Mouse (Mus musculus) embryonic facial prominence, embryonic 13.5 days (tissue): ENCODE measurements at regions not wholly inside any gene's neighbourhood (a gene's known extent, or its start where the extent isn't known, plus 50 kb on each side); places are given as distances from the start of the nearest gene placed in this dataset.

ENCODE experiments used
- ATAC-seq: fragments of 200-750 bp; cut with Nextera tagmentation; 2 replicates; pipeline ENCODE4 v1.8.0; 2017; ENCODE audit warnings: low read depth; ENCODE audit not compliant: insufficient number of reproducible peaks, insufficient read depth, low FRiP score, low TSS enrichment
- H3K27ac ChIP-seq: fragments of 300-500 bp; sonication (generic); 2 replicates; pipeline ENCODE4 v1.5.1; 2015; ENCODE audit warnings: moderate library complexity, mild to moderate bottlenecking, inconsistent platforms
- H3K27me3 ChIP-seq: fragments of 300-500 bp; sonication (generic); 2 replicates; pipeline ENCODE4 v1.6.1; 2015; ENCODE audit warnings: mild to moderate bottlenecking, inconsistent platforms
- H3K36me3 ChIP-seq: fragments of 300-500 bp; sonication (generic); 2 replicates; pipeline ENCODE4 v1.6.1; 2015; ENCODE audit warnings: mild to moderate bottlenecking, inconsistent platforms
- H3K4me1 ChIP-seq: fragments of 300-500 bp; sonication (generic); 2 replicates; pipeline ENCODE4 v1.6.1; 2015; ENCODE audit warnings: inconsistent platforms
- H3K4me2 ChIP-seq: fragments of 300-500 bp; sonication (generic); 2 replicates; pipeline ENCODE4 v1.6.1; 2015; ENCODE audit warnings: moderate library complexity, mild to moderate bottlenecking, inconsistent platforms
- H3K4me3 ChIP-seq: fragments of 300-500 bp; sonication (generic); 2 replicates; pipeline ENCODE4 v1.5.1; 2015; ENCODE audit warnings: mild to moderate bottlenecking, inconsistent platforms
- H3K9ac ChIP-seq: fragments of 300-500 bp; sonication (generic); 2 replicates; pipeline ENCODE4 v1.6.1; 2015; ENCODE audit warnings: mild to moderate bottlenecking, inconsistent platforms
- H3K9me3 ChIP-seq: fragments of 300-500 bp; sonication (generic); 2 replicates; pipeline ENCODE4 v1.6.1; 2016; ENCODE audit warnings: inconsistent platforms
- WGBS: fragments of 180-500 bp; shearing (Covaris S2); methylation state at CpG from one replicate; pipeline ENCODE4 v1.1.7; 2015; ENCODE audit warnings: mixed read lengths; 5-methylcytosine and 5-hydroxymethylcytosine counted together

DNA sequence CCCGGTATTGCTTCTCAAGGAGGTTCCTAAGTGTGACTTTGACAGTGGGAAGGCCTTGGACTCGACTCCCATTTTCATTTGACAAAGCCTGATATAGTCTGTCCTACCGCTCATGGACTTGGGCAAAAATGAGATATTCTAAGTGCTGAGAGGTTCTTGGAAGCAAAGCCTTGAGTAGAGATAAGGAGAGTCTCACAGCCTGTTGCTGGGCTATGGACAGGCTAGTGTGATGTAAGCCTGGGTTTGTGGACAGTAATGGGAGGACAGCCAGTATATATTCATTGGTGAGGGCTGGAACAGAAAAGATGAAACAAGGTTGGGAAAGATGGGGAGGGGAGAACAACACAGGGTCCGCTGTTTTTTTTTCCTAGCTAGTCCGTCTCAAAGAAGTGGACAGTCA, 228.0 kb downstream of the Wdr11 start:
- H3K4me2 ChIP-seq = no peak overlapping the region
- no peaks in the 10 kb centered on the region for H3K36me3 ChIP-seq
- WGBS = 79% methylated on average over 5 of the region's 5 CpGs
- no peak overlapping the region for H3K4me3 ChIP-seq
- no peak overlapping the region for H3K9ac ChIP-seq
- H3K9me3 ChIP-seq = no peaks in the 10 kb centered on the region
- H3K27ac ChIP-seq = no peak overlapping the region
- H3K27me3 ChIP-seq = no peaks in the 10 kb centered on the region
- no peak for ATAC-seq
- peaks cover 3% of the 10 kb centered on the region for H3K4me1 ChIP-seq

DNA sequence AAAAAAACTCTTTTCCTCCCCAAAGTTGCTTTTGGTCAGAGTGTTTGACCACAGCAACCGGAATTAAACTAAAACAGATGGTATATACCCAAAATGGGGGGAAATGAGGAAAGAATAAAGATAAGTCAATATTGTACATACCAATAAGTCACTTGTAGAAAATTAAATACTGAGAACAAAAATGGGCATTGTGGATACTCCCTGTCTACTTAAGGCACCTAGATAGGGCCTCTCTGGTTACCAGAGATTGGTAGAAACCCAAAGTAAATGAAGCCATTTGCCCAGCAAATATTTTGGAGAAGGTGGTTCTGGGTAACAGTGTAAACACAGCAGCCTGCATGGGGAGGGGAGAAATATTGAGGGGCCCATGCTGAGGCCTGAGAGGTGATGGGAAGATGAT, 237.3 kb downstream of the Wdr11 start:
- Histone ChIP-seq H3K9me3 (no peaks in the 10 kb centered on the region), H3K4me3 (no peak overlapping the region)
- 56% methylated on average over 1 of the region's 1 CpGs for WGBS

DNA sequence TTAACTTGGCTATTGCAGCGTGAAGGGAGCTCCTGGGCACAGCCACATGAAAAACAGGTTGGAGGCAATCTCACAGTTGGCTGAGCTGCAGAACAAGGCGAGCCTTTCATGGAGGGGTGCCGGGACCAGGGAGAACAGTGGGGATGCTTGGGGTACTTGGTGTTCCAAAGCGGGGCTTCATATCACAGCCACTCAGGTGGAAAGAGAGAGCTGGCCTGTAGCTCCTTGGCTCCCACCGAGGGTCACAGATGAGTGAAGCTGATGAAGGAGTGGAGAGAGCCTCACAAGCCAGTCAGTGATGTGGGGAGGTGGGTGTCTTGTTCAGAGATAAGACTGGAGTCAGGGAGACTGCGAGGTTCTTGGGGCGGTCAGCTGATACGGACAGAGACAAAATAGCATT, 241.2 kb downstream of the Wdr11 start:
- Histone ChIP-seq H3K36me3 (no peaks in the 10 kb centered on the region), H3K9me3 (no peaks in the 10 kb centered on the region), H3K4me3 (no peak overlapping the region), H3K4me1 (peaks cover 21% of the 10 kb centered on the region), H3K4me2 (no peak overlapping the region), H3K27me3 (no peaks in the 10 kb centered on the region), H3K9ac (no peak overlapping the region), H3K27ac (peak overlapping the region; percentile 11; the same call in 1 of the 2 replicates)
- WGBS = 78% methylated on average over 8 of the region's 8 CpGs
- ATAC-seq = no peak

More for the DNA sequence above, 237.3 kb downstream of the Wdr11 start:
- Histone ChIP-seq H3K4me1 (peaks cover 33% of the 10 kb centered on the region), H3K36me3 (no peaks in the 10 kb centered on the region), H3K4me2 (no peak overlapping the region), H3K27me3 (no peaks in the 10 kb centered on the region), H3K9ac (no peak overlapping the region), H3K27ac (no peak overlapping the region)
- ATAC-seq = no peak

DNA sequence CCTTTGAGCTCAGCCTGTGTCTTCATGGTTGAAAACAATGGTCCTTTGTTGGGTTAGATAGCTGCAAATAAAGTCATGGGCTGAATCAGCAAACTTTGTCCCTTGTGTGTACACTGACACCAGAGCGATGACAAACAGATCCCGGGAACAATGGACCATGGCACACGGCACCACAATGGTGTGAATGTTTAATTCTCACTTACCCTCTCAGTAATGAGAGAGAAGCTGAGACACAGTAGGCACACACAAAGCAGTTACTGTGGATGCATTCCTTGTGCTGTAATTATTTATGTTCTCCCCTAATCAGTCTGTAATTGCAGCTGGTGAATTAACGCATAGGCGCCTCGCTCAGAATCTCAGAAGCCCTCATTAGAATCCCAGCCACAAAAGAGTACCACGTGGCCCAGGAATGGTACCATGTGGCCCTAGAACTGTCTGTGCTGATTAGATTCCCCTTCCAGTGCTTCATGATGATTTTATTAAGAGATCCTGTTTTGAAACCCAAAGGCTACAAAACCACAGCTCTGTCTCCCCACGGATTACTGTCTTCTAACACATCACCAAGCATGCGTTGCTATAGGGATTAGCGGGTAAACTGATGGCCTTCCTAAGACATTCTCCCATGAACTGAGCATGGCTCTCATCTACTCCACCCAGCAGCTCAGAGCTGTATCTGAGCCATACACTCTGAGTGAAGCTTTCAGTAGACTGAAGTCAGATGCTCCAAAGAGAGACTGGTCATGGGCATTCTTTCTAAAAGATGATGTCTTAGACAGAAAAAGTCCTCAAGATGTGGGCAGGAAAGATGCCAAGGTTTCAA, 250.8 kb downstream of the Wdr11 start:
- no peak overlapping the region for H3K4me2 ChIP-seq
- no peaks in the 10 kb centered on the region for H3K27me3 ChIP-seq
- no peaks in the 10 kb centered on the region for H3K36me3 ChIP-seq
- H3K9me3 ChIP-seq = no peaks in the 10 kb centered on the region
- WGBS = 55% methylated on average over 10 of the region's 10 CpGs
- no peak for ATAC-seq
- H3K9ac ChIP-seq = no peak overlapping the region
- peaks cover 10% of the 10 kb centered on the region; the same call in 1 of the 2 replicates for H3K4me1 ChIP-seq
- H3K27ac ChIP-seq = 0 out of 2 replicates have a peak overlapping the region, but pooled peaks have one; percentile 12
- no peak overlapping the region for H3K4me3 ChIP-seq

DNA sequence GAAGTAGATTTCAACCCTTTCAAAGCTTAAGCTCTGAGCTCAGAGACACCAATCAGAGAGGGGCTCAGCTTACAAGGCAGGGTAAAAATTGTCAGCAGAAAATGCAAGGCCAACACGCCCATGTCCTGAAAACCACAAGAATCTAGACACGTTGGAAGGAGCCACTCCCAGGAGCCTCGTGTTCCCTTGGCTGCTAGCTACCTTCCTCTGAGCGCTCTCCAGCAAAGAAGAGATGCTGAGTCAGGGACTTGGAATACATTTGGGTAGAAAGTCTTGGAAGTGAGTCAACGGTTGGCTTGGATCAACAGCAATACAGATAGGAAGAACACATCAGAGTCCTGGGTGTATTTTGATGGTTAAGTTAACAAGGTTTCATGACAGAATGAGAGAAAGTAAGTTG, 255.5 kb downstream of the Wdr11 start:
- H3K27me3 ChIP-seq = no peaks in the 10 kb centered on the region
- H3K4me3 ChIP-seq = no peak overlapping the region
- no peaks in the 10 kb centered on the region for H3K9me3 ChIP-seq
- H3K36me3 ChIP-seq = no peaks in the 10 kb centered on the region
- peaks cover 10% of the 10 kb centered on the region; the same call in 1 of the 2 replicates for H3K4me1 ChIP-seq
- ATAC-seq = 0 out of 2 replicates have a peak, but pooled peaks have one; percentile 37
- H3K9ac ChIP-seq = no peak overlapping the region
- WGBS = 35% methylated on average over 5 of the region's 5 CpGs
- H3K4me2 ChIP-seq = no peak overlapping the region
- H3K27ac ChIP-seq = no peak overlapping the region

DNA sequence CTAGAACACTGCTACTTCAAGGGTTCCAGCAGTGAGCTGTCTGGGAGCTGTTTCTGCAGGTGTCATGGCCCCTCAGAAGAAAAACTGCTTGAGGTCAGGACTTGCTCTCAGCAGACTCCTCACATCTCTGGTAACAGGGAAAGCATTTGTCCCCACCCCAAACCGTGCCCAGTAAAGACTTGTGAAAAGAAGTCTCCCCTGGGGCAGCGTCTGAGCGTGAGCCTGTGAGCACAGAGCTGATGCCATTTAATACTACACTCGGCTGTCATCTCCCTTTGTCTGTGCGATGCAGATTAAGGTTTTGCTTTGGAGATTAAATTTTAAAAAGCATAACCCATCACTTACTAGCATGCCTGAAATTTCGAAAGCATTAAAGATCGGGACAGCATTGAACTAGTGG, 261.9 kb downstream of the Wdr11 start:
- no peak overlapping the region for H3K4me2 ChIP-seq
- H3K27me3 ChIP-seq = no peaks in the 10 kb centered on the region
- no peak overlapping the region for H3K4me3 ChIP-seq
- no peak for ATAC-seq
- no peaks in the 10 kb centered on the region for H3K9me3 ChIP-seq
- WGBS = 28% methylated on average over 7 of the region's 7 CpGs
- peaks cover 18% of the 10 kb centered on the region for H3K4me1 ChIP-seq
- no peak overlapping the region for H3K9ac ChIP-seq
- H3K27ac ChIP-seq = peak overlapping the region; percentile 13; the same call in 1 of the 2 replicates
- no peaks in the 10 kb centered on the region for H3K36me3 ChIP-seq

DNA sequence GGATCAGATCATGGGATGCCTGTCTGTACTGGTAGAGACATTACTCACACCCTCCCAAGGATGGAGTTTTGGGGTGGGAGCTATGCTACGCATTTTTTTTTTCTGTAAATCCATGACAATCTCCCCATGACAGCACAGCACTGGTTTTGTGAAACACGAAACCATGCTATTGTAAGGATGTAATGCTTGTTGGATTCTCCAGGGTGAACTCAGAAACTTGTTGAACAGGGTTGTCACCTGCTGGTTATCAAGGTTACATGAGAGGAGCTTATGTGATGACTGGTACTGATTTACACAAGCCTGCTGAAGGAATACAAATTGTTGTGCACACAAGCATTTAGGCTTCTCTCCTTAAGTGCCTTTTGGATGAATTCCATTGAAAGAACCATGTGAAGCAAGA, 263.3 kb downstream of the Wdr11 start:
- peaks cover 18% of the 10 kb centered on the region for H3K4me1 ChIP-seq
- no peak overlapping the region for H3K4me2 ChIP-seq
- no peaks in the 10 kb centered on the region for H3K9me3 ChIP-seq
- no peak overlapping the region for H3K4me3 ChIP-seq
- 50% methylated on average over 2 of the region's 2 CpGs for WGBS
- H3K36me3 ChIP-seq = no peaks in the 10 kb centered on the region
- H3K27ac ChIP-seq = peak overlapping the region; percentile 48; the same call in 1 of the 2 replicates
- no peak overlapping the region for H3K9ac ChIP-seq
- ATAC-seq = peak; percentile 48; the same call in 1 of the 2 replicates
- H3K27me3 ChIP-seq = no peaks in the 10 kb centered on the region

DNA sequence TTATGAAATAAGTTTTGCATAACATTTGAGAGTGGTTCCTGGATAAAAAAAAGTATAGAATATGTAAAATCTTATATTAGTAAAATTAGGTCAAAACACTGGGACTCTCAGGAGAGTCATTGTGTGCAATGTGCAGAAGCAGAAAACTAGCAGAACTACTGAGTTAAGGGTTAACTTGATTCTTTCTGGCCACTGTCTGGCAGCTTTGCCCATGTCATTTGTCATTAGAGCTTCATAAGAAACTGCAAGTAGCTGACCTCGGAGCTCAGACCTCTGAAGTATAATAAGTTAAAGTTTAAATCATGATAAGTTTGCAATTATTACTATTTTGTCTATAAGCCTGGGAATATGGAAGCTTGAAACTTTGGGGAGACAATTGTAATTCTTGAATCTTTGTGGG, 271.3 kb downstream of the Wdr11 start:
- Histone ChIP-seq H3K4me2 (no peak overlapping the region), H3K9me3 (no peaks in the 10 kb centered on the region), H3K27ac (no peak overlapping the region), H3K9ac (no peak overlapping the region), H3K4me1 (no peaks in the 10 kb centered on the region), H3K27me3 (no peaks in the 10 kb centered on the region), H3K4me3 (no peak overlapping the region), H3K36me3 (no peaks in the 10 kb centered on the region)
- no peak for ATAC-seq
- 15% methylated on average over 1 of the region's 1 CpGs for WGBS

DNA sequence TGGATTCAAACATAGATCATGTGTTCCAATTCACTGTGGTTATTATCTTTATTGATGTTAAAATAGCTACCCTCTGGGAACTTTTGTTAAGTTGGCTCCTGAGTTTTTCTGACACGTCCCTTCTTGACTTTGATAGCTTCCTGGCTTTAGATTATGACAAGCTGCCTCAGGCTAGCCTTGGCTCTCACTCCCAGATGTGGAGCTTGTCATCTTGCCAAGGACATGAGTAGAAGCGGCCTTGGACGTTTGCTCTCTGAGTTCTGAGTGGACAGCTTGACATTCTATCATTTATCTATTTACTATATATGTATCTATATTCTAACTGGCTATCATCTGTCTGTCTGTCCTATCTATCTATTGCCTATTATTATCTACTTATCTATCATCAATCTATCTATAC, 273.9 kb downstream of the Wdr11 start:
- no peaks in the 10 kb centered on the region for H3K9me3 ChIP-seq
- H3K4me1 ChIP-seq = no peaks in the 10 kb centered on the region
- ATAC-seq = no peak
- WGBS = 46% methylated on average over 3 of the region's 3 CpGs
- H3K27ac ChIP-seq = no peak overlapping the region
- H3K4me3 ChIP-seq = no peak overlapping the region
- no peaks in the 10 kb centered on the region for H3K27me3 ChIP-seq
- no peak overlapping the region for H3K4me2 ChIP-seq
- no peak overlapping the region for H3K9ac ChIP-seq
- H3K36me3 ChIP-seq = no peaks in the 10 kb centered on the region

DNA sequence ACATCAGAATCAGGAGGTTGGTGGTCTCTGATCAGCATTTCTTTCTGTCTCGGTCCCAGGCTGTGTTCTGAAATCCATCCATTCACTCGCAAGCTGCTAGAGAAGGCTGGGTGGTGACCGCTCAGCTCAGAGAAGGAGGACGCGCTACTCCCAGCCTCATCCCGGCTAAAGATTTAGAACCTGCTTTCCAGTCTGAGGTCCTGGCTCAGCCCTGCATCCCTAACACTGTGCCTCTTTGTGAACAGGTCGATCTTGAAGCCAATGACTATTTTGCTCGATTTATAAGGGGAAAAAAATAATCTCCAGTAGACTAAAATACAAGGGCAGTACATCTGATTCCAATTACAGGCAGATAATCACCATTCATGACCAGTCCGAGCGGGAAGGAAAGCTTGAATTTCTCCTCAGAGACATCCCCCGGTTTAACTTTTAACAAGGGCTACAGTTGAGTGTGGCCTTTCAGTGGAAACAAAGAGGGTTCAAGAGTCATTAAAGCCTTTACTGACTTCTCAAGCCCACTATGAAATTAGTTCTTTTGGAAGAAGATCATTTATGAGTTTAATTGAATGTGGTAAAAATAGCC, 280.6 kb downstream of the Wdr11 start:
- ATAC-seq = no peak
- peak overlapping the region; percentile 0; the same call in 1 of the 2 replicates for H3K27ac ChIP-seq
- 39% methylated on average over 11 of the region's 11 CpGs for WGBS
- H3K9me3 ChIP-seq = no peaks in the 10 kb centered on the region
- no peaks in the 10 kb centered on the region for H3K27me3 ChIP-seq
- no peak overlapping the region for H3K4me3 ChIP-seq
- no peaks in the 10 kb centered on the region for H3K36me3 ChIP-seq
- H3K4me1 ChIP-seq = peaks cover 14% of the 10 kb centered on the region
- no peak overlapping the region for H3K4me2 ChIP-seq
- no peak overlapping the region for H3K9ac ChIP-seq

DNA sequence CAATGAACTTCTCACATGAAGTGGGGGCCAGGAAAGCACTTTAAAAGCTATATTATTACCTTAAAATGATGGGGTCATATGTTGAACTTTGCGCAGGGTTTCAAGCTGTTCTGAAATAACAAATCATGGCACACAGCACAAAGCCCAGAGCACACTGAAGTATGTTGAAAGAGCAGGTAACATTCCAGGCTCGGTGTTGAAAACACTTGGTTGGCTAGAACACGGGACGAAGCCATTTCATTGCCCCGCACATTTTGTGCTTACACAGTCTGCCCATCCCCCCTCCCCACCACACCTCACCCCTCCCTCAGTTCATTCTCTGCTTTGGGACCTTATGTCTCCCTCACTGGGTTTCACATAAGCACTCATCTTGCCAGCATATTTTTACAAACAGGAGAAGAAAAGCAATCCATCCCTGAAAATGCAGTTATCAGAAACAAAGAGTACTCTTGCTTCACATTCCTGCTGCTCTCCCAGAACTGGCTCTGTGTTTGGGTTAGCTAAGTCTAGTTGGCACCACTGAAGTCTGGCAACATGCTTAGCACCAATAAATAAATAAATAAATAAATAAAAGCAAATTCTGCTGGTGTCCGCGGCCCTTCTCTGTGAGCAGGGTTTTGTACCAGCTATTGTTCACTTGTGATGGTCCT, 284.7 kb downstream of the Wdr11 start:
- H3K9me3 ChIP-seq = no peaks in the 10 kb centered on the region
- WGBS = 77% methylated on average over 7 of the region's 7 CpGs
- no peak for ATAC-seq
- no peak overlapping the region for H3K27ac ChIP-seq
- H3K27me3 ChIP-seq = no peaks in the 10 kb centered on the region
- H3K4me1 ChIP-seq = peaks cover 14% of the 10 kb centered on the region
- no peak overlapping the region for H3K4me3 ChIP-seq
- H3K9ac ChIP-seq = no peak overlapping the region
- no peak overlapping the region for H3K4me2 ChIP-seq
- no peaks in the 10 kb centered on the region for H3K36me3 ChIP-seq

DNA sequence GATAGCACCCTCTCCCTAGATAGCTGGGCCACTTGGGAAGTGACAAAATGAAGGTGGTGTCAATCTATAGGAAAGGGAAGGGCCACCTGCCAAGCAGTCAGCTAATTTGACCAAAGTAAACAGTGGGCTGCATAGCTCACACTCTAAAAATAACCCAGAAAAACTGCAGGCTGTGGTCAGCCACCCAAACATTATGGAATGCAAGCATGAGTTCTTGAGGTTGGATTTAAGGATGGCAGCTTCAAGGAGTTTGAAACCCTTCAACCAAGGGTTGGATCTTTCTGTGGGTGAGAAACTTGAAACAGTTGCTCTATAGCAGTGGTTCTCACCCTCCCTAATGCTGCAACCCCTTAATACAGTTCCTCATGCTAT, 285.2 kb downstream of the Wdr11 start:
- Histone ChIP-seq H3K9me3 (no peaks in the 10 kb centered on the region), H3K36me3 (no peaks in the 10 kb centered on the region), H3K4me3 (no peak overlapping the region), H3K4me1 (peaks cover 14% of the 10 kb centered on the region), H3K27ac (no peak overlapping the region), H3K27me3 (no peaks in the 10 kb centered on the region), H3K9ac (no peak overlapping the region), H3K4me2 (no peak overlapping the region)
- no peak for ATAC-seq
